Mouse (Mus musculus) kidney, postnatal 0 days (tissue): Measurements from ENCODE around the gene Yap1. TPM values are rescaled to one million over a fixed set of nuclear protein-coding genes. Genes with fewer than 3 reads are reported as not detected.

Source experiments
- ATAC-seq: fragments of 200-750 bp; cut with Nextera tagmentation; replicated peaks from 2 replicates; pipeline ENCODE4 v1.8.0; 2017; ENCODE audit warnings: low read depth, moderate number of reproducible peaks, moderate TSS enrichment, moderate library complexity; ENCODE audit not compliant: low FRiP score
- DNase-seq: peaks from one replicate; pipeline ENCODE4 v3.0.0-alpha.2; 2016; ENCODE audit warnings: low spot score
- H3K27ac ChIP-seq: fragments of 300-500 bp; sonication (generic); 2 replicates; pipeline ENCODE4 v1.5.1; 2014; ENCODE audit warnings: mild to moderate bottlenecking
- H3K27me3 ChIP-seq: fragments of 300-500 bp; sonication (generic); 2 replicates; pipeline ENCODE4 v1.6.1; 2014; ENCODE audit warnings: low read length, mixed read lengths; ENCODE audit not compliant: insufficient read depth
- H3K36me3 ChIP-seq: fragments of 300-500 bp; sonication (generic); 2 replicates; pipeline ENCODE4 v1.6.1; 2014; ENCODE audit warnings: low read length, mixed read lengths; ENCODE audit not compliant: insufficient read depth
- H3K4me1 ChIP-seq: fragments of 300-500 bp; sonication (generic); replicated peaks from 2 replicates; pipeline ENCODE4 v1.6.1; 2014; ENCODE audit warnings: antibody characterized with exemption, low read length, mixed read lengths; ENCODE audit not compliant: insufficient read depth
- H3K4me2 ChIP-seq: fragments of 300-500 bp; sonication (generic); 2 replicates; pipeline ENCODE4 v1.6.1; 2014; ENCODE audit warnings: mild to moderate bottlenecking, low read length, moderate library complexity, mixed read lengths
- H3K4me3 ChIP-seq: fragments of 300-500 bp; sonication (generic); replicated peaks from 2 replicates; pipeline ENCODE4 v1.5.1; 2014; ENCODE audit warnings: low read depth, low read length
- H3K9ac ChIP-seq: fragments of 300-500 bp; sonication (generic); 2 replicates; pipeline ENCODE4 v1.6.1; 2014; ENCODE audit warnings: low read depth, low read length
- H3K9me3 ChIP-seq: fragments of 300-500 bp; sonication (generic); replicated peaks from 2 replicates; pipeline ENCODE4 v1.6.1; 2016; ENCODE audit warnings: low read length, inconsistent platforms, mixed read lengths
- CTCF ChIP-seq: IDR thresholded peaks from 2 replicates; pipeline ENCODE4 v1.5.1; 2016; ENCODE audit warnings: antibody characterized with exemption, low read depth, mild to moderate bottlenecking, moderate library complexity
- WGBS: fragments of 180-500 bp; shearing (Covaris S2); extraction: QIAGEN DNeasy Blood & Tissue Kit; methylation state at CpG from one replicate; pipeline ENCODE4 v1.1.7; 2014; 5-methylcytosine and 5-hydroxymethylcytosine counted together
- polyA plus RNA-seq: library from polyadenylated mRNA; unstranded; fragments of >200 nt; fragmentation: Nextera tagmentation; extraction: Ambion mirVana; gene quantifications from 2 replicates; pipeline ENCODE4 v1.2.1, GENCODE M21; 2015

The Yap1 gene
- polyA plus RNA-seq, 1 experiment from 2014 or later, result 26.5 TPM

GRCm38 (mm10) chr9:8032847-8033246 lies 28.5 kb upstream of the Yap1 start:
- H3K4me3 ChIP-seq, result no peak overlapping the region
- no peaks in the 10 kb centered on the region for H3K36me3 ChIP-seq
- no peak overlapping the region for H3K27ac ChIP-seq
- no peak for TF ChIP-seq CTCF
- no peaks in the 10 kb centered on the region for H3K27me3 ChIP-seq
- DNase-seq (no peak), ATAC-seq (no peak; the same call in 1 of the 2 replicates)
- no peaks in the 10 kb centered on the region for H3K4me1 ChIP-seq
- H3K9ac ChIP-seq, result no peak overlapping the region
- H3K9me3 ChIP-seq, result no peaks in the 10 kb centered on the region
- WGBS, result 74% methylated on average over 5 of the region's 5 CpGs
- H3K4me2 ChIP-seq, result no peak overlapping the region

- ATAC-seq, result no peak
- Histone ChIP-seq H3K9me3 (no peaks in the 10 kb centered on the region), H3K27me3 (no peaks in the 10 kb centered on the region), H3K4me3 (no peak overlapping the region), H3K4me2 (no peak overlapping the region), H3K27ac (no peak overlapping the region), H3K36me3 (no peaks in the 10 kb centered on the region), H3K4me1 (no peaks in the 10 kb centered on the region), H3K9ac (no peak overlapping the region)
- WGBS, result 86% methylated on average over 5 of the region's 5 CpGs
- no peak for DNase-seq
- TF ChIP-seq CTCF, result no peak
Observed at GRCm38 (mm10) chr9:8018609-8019008, 14.2 kb upstream of the Yap1 start.

GRCm38 (mm10) chr9:8017253-8017913 lies 13.0 kb upstream of the Yap1 start:
- no peak for DNase-seq
- 0 out of 2 replicates have a peak, but pooled peaks have one; percentile 21 for ATAC-seq
- Histone ChIP-seq H3K4me2 (no peak overlapping the region), H3K36me3 (no peaks in the 10 kb centered on the region), H3K27me3 (no peaks in the 10 kb centered on the region), H3K4me3 (no peak overlapping the region), H3K9ac (no peak overlapping the region), H3K9me3 (no peaks in the 10 kb centered on the region), H3K4me1 (no peaks in the 10 kb centered on the region), H3K27ac (no peak overlapping the region)
- WGBS, result 50% methylated on average over 15 of the region's 20 CpGs
- TF ChIP-seq CTCF, result no peak

GRCm38 (mm10) chr9:8003301-8004271 lies 810 bp downstream of the Yap1 start:
- no peaks in the 10 kb centered on the region for H3K9me3 ChIP-seq
- peak overlapping the region; percentile 98 for H3K4me3 ChIP-seq
- peak; percentile 71 for ATAC-seq
- peaks cover 18% of the 10 kb centered on the region for H3K36me3 ChIP-seq
- H3K27me3 ChIP-seq, result no peaks in the 10 kb centered on the region
- peak overlapping the region; percentile 99 for H3K9ac ChIP-seq
- under 1% methylated on average over 77 of the region's 82 CpGs for WGBS
- DNase-seq, result peak; percentile 82
- peak overlapping the region; percentile 99 for H3K27ac ChIP-seq
- peak overlapping the region; percentile 57 for H3K4me2 ChIP-seq
- peaks cover 12% of the 10 kb centered on the region for H3K4me1 ChIP-seq
- TF ChIP-seq CTCF, result no peak

GRCm38 (mm10) chr9:8002806-8003205 lies 1.6 kb downstream of the Yap1 start:
- WGBS, result under 1% methylated on average over 12 of the region's 12 CpGs
- H3K4me3 ChIP-seq, result peak overlapping the region; percentile 98
- peak; percentile 69 for DNase-seq
- H3K9me3 ChIP-seq, result no peaks in the 10 kb centered on the region
- peaks cover 19% of the 10 kb centered on the region for H3K36me3 ChIP-seq
- peak overlapping the region; percentile 99 for H3K9ac ChIP-seq
- no peak for ATAC-seq
- H3K27ac ChIP-seq, result peak overlapping the region; percentile 99
- TF ChIP-seq CTCF, result no peak
- H3K4me2 ChIP-seq, result peak overlapping the region; percentile 57
- peaks cover 12% of the 10 kb centered on the region for H3K4me1 ChIP-seq
- H3K27me3 ChIP-seq, result no peaks in the 10 kb centered on the region

- peaks cover 19% of the 10 kb centered on the region for H3K36me3 ChIP-seq
- ATAC-seq (no peak), DNase-seq (no peak)
- 46% methylated on average over 7 of the region's 7 CpGs for WGBS
- no peaks in the 10 kb centered on the region for H3K27me3 ChIP-seq
- no peak for TF ChIP-seq CTCF
- no peak overlapping the region for H3K4me3 ChIP-seq
- H3K27ac ChIP-seq, result no peak overlapping the region
- H3K9ac ChIP-seq, result 0 out of 2 replicates have a peak overlapping the region, but pooled peaks have one; percentile 8
- peak overlapping the region; percentile 57 for H3K4me2 ChIP-seq
- peaks cover 12% of the 10 kb centered on the region for H3K4me1 ChIP-seq
- no peaks in the 10 kb centered on the region for H3K9me3 ChIP-seq
Observed at GRCm38 (mm10) chr9:8001352-8001751, 3.0 kb downstream of the Yap1 start.
